11 mouse cellular contexts compared by ENCODE assay signal in genomic region chr12:80838271-80838670, GRCm38 (mm10).
"Had no signal": no experiment of that assay in that cellular context is flagged by ENCODE, and none has a peak within 500 bp of the region (broad histone marks: within the 10 kb centered on the region; RNA-seq: fewer than 3 reads in every experiment).

No protein-coding gene starts in this region.

- H3K4me2 ChIP-seq: liver, embryonic 12.5 days; lung, embryonic 15.5 days; midbrain, embryonic 13.5 days; neural tube, embryonic 15.5 days had no signal

- ATAC-seq: liver, embryonic 12.5 days; midbrain, embryonic 13.5 days had no signal

- H3K4me3 ChIP-seq: left cerebral cortex, adult 2 months; liver, embryonic 12.5 days; lung, embryonic 15.5 days; midbrain, embryonic 13.5 days; myocyte; neural tube, embryonic 15.5 days had no signal

- H3K27me3 ChIP-seq: liver, embryonic 12.5 days; lung, embryonic 15.5 days; midbrain, embryonic 13.5 days; neural tube, embryonic 15.5 days had no signal

- H3K36me3 ChIP-seq: lung, embryonic 15.5 days; midbrain, embryonic 13.5 days; neural tube, embryonic 15.5 days had no signal

- H3K27ac ChIP-seq: left cerebral cortex, adult 2 months; liver, embryonic 12.5 days; lung, embryonic 15.5 days; midbrain, embryonic 13.5 days; neural tube, embryonic 15.5 days had no signal

- H3K9ac ChIP-seq: liver, embryonic 12.5 days; lung, embryonic 15.5 days; midbrain, embryonic 13.5 days; neural tube, embryonic 15.5 days had no signal

- DNase-seq: kidney, adult 11 months; kidney, adult 9 months; right cerebral cortex, adult 18-20 months; right cerebral cortex, postnatal 25 days; thymus, postnatal 36 days had no signal

- H3K9me3 ChIP-seq: liver, embryonic 12.5 days; lung, embryonic 15.5 days; midbrain, embryonic 13.5 days; neural tube, embryonic 15.5 days had no signal
